Comparison of ENCODE assay signal across 9 mouse cellular contexts in the genomic region with DNA sequence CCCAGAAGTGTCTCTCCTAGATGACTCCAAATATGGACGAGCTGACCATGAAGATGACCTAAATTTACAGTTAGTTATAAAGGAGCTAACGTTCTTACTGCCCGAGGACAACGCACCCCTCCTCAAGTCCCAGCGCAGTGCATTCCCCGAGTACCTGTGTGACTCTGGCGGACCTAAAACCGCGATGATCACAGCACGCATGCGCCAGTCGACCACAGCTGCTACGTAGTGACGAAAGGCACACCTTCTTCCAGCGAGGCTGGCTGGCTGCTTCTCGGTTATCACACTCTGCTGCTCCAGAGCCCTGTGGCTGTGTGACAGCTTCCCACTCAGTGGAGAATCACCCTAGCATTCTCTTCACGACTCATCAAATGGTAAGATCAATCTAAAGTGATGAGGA. TPM values are rescaled to one million over a fixed set of nuclear protein-coding genes. Genes with fewer than 3 reads are reported as not detected.
DNase-seq lines count a peak whose midpoint lies in the region; ATAC-seq and TF ChIP-seq lines count a peak whose summit lies in the region.
"Had no signal": no experiment of that assay in that cellular context is flagged by ENCODE, and none has a peak within 500 bp of the region (broad histone marks: within the 10 kb centered on the region; RNA-seq: fewer than 3 reads in every experiment).

No protein-coding gene starts in this region.

- no peak overlapping the region for H3K27ac ChIP-seq in forebrain, embryonic 13.5 days
- no peak overlapping the region for H3K27ac ChIP-seq in forebrain, embryonic 11.5 days (ENCODE audit: low read depth, low read length)
- H3K27ac ChIP-seq in heart, embryonic 12.5 days (ENCODE audit: poor library complexity, severe bottlenecking) = no peak overlapping the region
- H3K27ac ChIP-seq in layer of hippocampus, adult 2 months = peak overlapping the region; percentile 58

- DNase-seq in forebrain, embryonic 11.5 days (ENCODE audit: low spot score) = no peak
- DNase-seq in retina, adult 2 months (ENCODE audit: low read depth, low spot score) = peak; percentile 6
- DNase-seq in retina, embryonic 14.5 days (ENCODE audit: low spot score) = no peak
- DNase-seq in layer of hippocampus, adult 2 months (ENCODE audit: low spot score in 2 of 2) = peak; percentile 25 to 34
- peak; percentile 59 for DNase-seq in naive thymus-derived CD4-positive, alpha-beta T cell, adult 2 months (ENCODE audit: low read depth)
- DNase-seq in thymus, postnatal 36 days = peak; percentile 45 to 62

- H3K4me3 ChIP-seq in forebrain, embryonic 13.5 days = no peak overlapping the region
- no peak overlapping the region for H3K4me3 ChIP-seq in forebrain, embryonic 11.5 days (ENCODE audit: low read depth, low read length)
- 0 out of 2 replicates have a peak overlapping the region, but pooled peaks have one; percentile 14 for H3K4me3 ChIP-seq in heart, embryonic 12.5 days
- peak overlapping the region; percentile 46 for H3K4me3 ChIP-seq in layer of hippocampus, adult 2 months
- H3K4me3 ChIP-seq: myocyte had no signal

- WGBS in forebrain, embryonic 13.5 days = 67% methylated on average over 17 of the region's 17 CpGs
- 70% methylated on average over 17 of the region's 17 CpGs for WGBS in forebrain, embryonic 11.5 days
- 46% methylated on average over 17 of the region's 17 CpGs for WGBS in heart, embryonic 12.5 days

- peaks cover 9% of the 10 kb centered on the region for H3K4me1 ChIP-seq in forebrain, embryonic 13.5 days
- no peaks in the 10 kb centered on the region for H3K4me1 ChIP-seq in forebrain, embryonic 11.5 days (replicated peaks; ENCODE audit: control insufficient read depth, insufficient read depth, low read length)
- H3K4me1 ChIP-seq in heart, embryonic 12.5 days (replicated peaks) = no peaks in the 10 kb centered on the region

- no peak overlapping the region for H3K9ac ChIP-seq in forebrain, embryonic 13.5 days
- no peak overlapping the region for H3K9ac ChIP-seq in forebrain, embryonic 11.5 days (ENCODE audit: low read length)
- no peak overlapping the region for H3K9ac ChIP-seq in heart, embryonic 12.5 days

- peak overlapping the region; percentile 19; the same call in 1 of the 2 replicates for H3K4me2 ChIP-seq in forebrain, embryonic 13.5 days
- H3K4me2 ChIP-seq in forebrain, embryonic 11.5 days (ENCODE audit: low read depth, low read length, severe bottlenecking) = no peak overlapping the region
- peak overlapping the region; percentile 54 for H3K4me2 ChIP-seq in heart, embryonic 12.5 days

- no peak for ATAC-seq in forebrain, embryonic 13.5 days
- no peak for ATAC-seq in forebrain, embryonic 11.5 days (replicated peaks; ENCODE audit: low FRiP score)
- 0 out of 2 replicates have a peak, but pooled peaks have one; percentile 53 for ATAC-seq in heart, embryonic 12.5 days (ENCODE audit: insufficient number of reproducible peaks, low FRiP score)

- no peaks in the 10 kb centered on the region for H3K27me3 ChIP-seq in forebrain, embryonic 13.5 days
- no peaks in the 10 kb centered on the region for H3K27me3 ChIP-seq in forebrain, embryonic 11.5 days (ENCODE audit: control insufficient read depth, insufficient read depth, low read length)
- H3K27me3 ChIP-seq in heart, embryonic 12.5 days (replicated peaks) = no peaks in the 10 kb centered on the region

- TF ChIP-seq CTCF in layer of hippocampus, adult 2 months (conservative IDR thresholded peaks at IDR 0.05) = no peak

- no peaks in the 10 kb centered on the region for H3K9me3 ChIP-seq in forebrain, embryonic 13.5 days (replicated peaks)
- no peaks in the 10 kb centered on the region for H3K9me3 ChIP-seq in forebrain, embryonic 11.5 days (ENCODE audit: control insufficient read depth, low read length)
- H3K9me3 ChIP-seq in heart, embryonic 12.5 days (replicated peaks) = no peaks in the 10 kb centered on the region

- H3K36me3 ChIP-seq in forebrain, embryonic 13.5 days (ENCODE audit: poor library complexity, severe bottlenecking) = no peaks in the 10 kb centered on the region
- H3K36me3 ChIP-seq in forebrain, embryonic 11.5 days (ENCODE audit: control insufficient read depth, insufficient read depth, low read length) = no peaks in the 10 kb centered on the region
- no peaks in the 10 kb centered on the region for H3K36me3 ChIP-seq in heart, embryonic 12.5 days

RNA-seq across cellular contexts. Expression of a gene that starts 12.8 kb away (rescaled TPM):
- polyA plus RNA-seq in forebrain, embryonic 13.5 days (2015; fragmentation: Nextera tagmentation; extraction: Ambion mirVana) = 1.0 and 1.7 TPM in 2 replicates
- 0.13 TPM in 2 replicates for polyA plus RNA-seq in forebrain, embryonic 11.5 days (2014; fragmentation: Nextera tagmentation; extraction: Ambion mirVana)
- polyA plus RNA-seq in heart, embryonic 12.5 days (2016; fragmentation: Nextera tagmentation; extraction: Ambion mirVana) = 0.33 and 0.45 TPM in 2 replicates
- 1 to 10 TPM in 1 of 2 experiments, under 1 TPM in 1; 0.69 to 1.7 TPM for total RNA-seq in layer of hippocampus, adult 2 months (2021)

RNA-seq across cellular contexts. Expression of a gene that starts 33.6 kb away (rescaled TPM):
- polyA plus RNA-seq in forebrain, embryonic 13.5 days (2015; fragmentation: Nextera tagmentation; extraction: Ambion mirVana) = 11.5 and 13.0 TPM in 2 replicates
- polyA plus RNA-seq in forebrain, embryonic 11.5 days (2014; fragmentation: Nextera tagmentation; extraction: Ambion mirVana) = 15.2 and 18.2 TPM in 2 replicates
- polyA plus RNA-seq in heart, embryonic 12.5 days (2016; fragmentation: Nextera tagmentation; extraction: Ambion mirVana) = 13.2 and 13.5 TPM in 2 replicates
- 10 to 100 TPM; 44.2 to 47.7 TPM for total RNA-seq in layer of hippocampus, adult 2 months (2021)

RNA-seq across cellular contexts. Expression of a gene that starts 34.0 kb away (rescaled TPM):
- 28.9 and 32.2 TPM in 2 replicates for polyA plus RNA-seq in forebrain, embryonic 13.5 days (2015; fragmentation: Nextera tagmentation; extraction: Ambion mirVana)
- 30.4 and 32.6 TPM in 2 replicates for polyA plus RNA-seq in forebrain, embryonic 11.5 days (2014; fragmentation: Nextera tagmentation; extraction: Ambion mirVana)
- polyA plus RNA-seq in heart, embryonic 12.5 days (2016; fragmentation: Nextera tagmentation; extraction: Ambion mirVana) = 21.3 and 24.4 TPM in 2 replicates
- 10 to 100 TPM; 25.3 to 26.7 TPM for total RNA-seq in layer of hippocampus, adult 2 months (2021)

Comparison
In these comparisons a context has a peak if more than half of its experiments do, and no peak if none do; other contexts are left out.
1. DNase-seq: peak in retina, adult 2 months (single experiment), layer of hippocampus, adult 2 months (2 of 2), naive thymus-derived CD4-positive, alpha-beta T cell, adult 2 months (single experiment) and thymus, postnatal 36 days (2 of 2); none in forebrain, embryonic 11.5 days (single experiment) and retina, embryonic 14.5 days (single experiment).
2. H3K4me3 ChIP-seq: peak in heart, embryonic 12.5 days (single experiment) and layer of hippocampus, adult 2 months (single experiment); none in forebrain, embryonic 13.5 days (single experiment) and forebrain, embryonic 11.5 days (single experiment).